Mouse (Mus musculus) forebrain, embryonic 10.5 days (tissue): ENCODE measurements around the gene Cnmd. TPM values are rescaled to one million over a fixed set of nuclear protein-coding genes. Genes with fewer than 3 reads are reported as not detected.

Experiments
- DNase-seq: peaks from one replicate; pipeline ENCODE4 v3.0.0-alpha.2; 2017; ENCODE audit warnings: low spot score; ENCODE audit errors: extremely low spot score
- H3K27ac ChIP-seq: fragments of 300-500 bp; sonication (generic); 2 replicates; pipeline ENCODE4 v1.5.1; 2016; ENCODE audit warnings: mild to moderate bottlenecking
- H3K27me3 ChIP-seq: fragments of 300-500 bp; sonication (generic); 2 replicates; pipeline ENCODE4 v1.6.1; 2016; ENCODE audit warnings: mild to moderate bottlenecking; ENCODE audit not compliant: poor library complexity, severe bottlenecking
- H3K36me3 ChIP-seq: fragments of 300-500 bp; sonication (generic); replicated peaks from 2 replicates; pipeline ENCODE4 v1.6.1; 2016; ENCODE audit warnings: mild to moderate bottlenecking, moderate library complexity
- H3K4me1 ChIP-seq: fragments of 300-500 bp; sonication (generic); 2 replicates; pipeline ENCODE4 v1.6.1; 2016
- H3K4me3 ChIP-seq: fragments of 300-500 bp; sonication (generic); 2 replicates; pipeline ENCODE4 v1.5.1; 2016; ENCODE audit warnings: mild to moderate bottlenecking, moderate library complexity
- H3K9me3 ChIP-seq: fragments of 300-500 bp; sonication (generic); 2 replicates; pipeline ENCODE4 v1.6.1; 2016; ENCODE audit warnings: mild to moderate bottlenecking, moderate library complexity
- WGBS: fragments of 180-500 bp; shearing (Covaris S2); methylation state at CpG from one replicate; pipeline ENCODE4 v1.1.7; 2016; 5-methylcytosine and 5-hydroxymethylcytosine counted together
- polyA plus RNA-seq: library from polyadenylated mRNA; unstranded; fragments of >200 nt; fragmentation: Nextera tagmentation; extraction: Ambion mirVana; gene quantifications from 2 replicates; pipeline ENCODE4 v1.2.1, GENCODE M21; 2016

The Cnmd gene
- polyA plus RNA-seq, 1 experiment from 2014 or later, result 1.7 TPM

DNA sequence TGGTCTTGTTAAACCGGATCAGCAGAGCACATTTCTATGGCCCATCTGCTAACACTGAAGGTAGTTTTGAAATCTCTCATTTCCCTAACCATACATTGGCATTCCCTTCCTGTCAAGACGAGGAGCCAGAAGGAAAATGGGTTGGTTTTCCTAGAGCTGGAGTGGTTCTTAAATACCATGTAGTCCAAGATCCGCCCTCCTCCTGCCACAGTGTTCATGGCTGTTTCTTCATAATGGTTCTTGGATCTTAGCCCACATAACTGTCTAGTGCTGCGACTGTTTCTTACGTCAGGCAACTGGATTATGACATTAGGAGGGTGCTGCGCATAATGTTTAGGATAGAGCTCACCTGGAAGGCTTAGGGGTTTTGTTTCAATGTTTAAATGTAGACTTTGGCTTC is 29.6 kb downstream of the Cnmd start:
- H3K36me3 ChIP-seq, result peaks cover 49% of the 10 kb centered on the region
- no peaks in the 10 kb centered on the region for H3K9me3 ChIP-seq
- H3K27me3 ChIP-seq, result no peaks in the 10 kb centered on the region
- no peak overlapping the region for H3K4me3 ChIP-seq
- no peak overlapping the region for H3K27ac ChIP-seq
- DNase-seq, result no peak
- WGBS, result 92% methylated on average over 6 of the region's 6 CpGs
- no peaks in the 10 kb centered on the region for H3K4me1 ChIP-seq

DNA sequence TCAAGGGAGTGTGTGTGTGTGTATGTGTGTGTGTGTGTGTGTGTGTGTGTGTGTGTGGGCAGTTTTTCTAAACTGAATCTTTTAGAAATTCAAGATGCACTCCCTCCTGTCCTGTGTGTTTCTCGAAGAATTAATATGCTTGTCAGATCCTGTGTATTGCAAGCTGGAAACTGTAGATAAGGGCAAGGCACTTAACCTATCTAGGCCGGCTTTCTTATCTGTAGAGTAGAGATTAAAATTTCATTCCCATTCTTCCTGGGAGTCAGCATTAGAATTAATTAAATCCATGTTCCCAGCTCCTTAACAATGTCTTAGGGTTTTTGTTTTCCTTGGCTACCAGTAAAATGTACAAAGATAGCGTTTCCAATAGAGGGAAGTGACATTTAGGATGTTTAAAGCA is 40.8 kb downstream of the Cnmd start:
- Histone ChIP-seq H3K27me3 (no peaks in the 10 kb centered on the region), H3K9me3 (no peaks in the 10 kb centered on the region), H3K4me3 (no peak overlapping the region), H3K27ac (no peak overlapping the region), H3K36me3 (peaks cover 86% of the 10 kb centered on the region), H3K4me1 (no peaks in the 10 kb centered on the region)
- no peak for DNase-seq
- 95% methylated on average over 3 of the region's 3 CpGs for WGBS

DNA sequence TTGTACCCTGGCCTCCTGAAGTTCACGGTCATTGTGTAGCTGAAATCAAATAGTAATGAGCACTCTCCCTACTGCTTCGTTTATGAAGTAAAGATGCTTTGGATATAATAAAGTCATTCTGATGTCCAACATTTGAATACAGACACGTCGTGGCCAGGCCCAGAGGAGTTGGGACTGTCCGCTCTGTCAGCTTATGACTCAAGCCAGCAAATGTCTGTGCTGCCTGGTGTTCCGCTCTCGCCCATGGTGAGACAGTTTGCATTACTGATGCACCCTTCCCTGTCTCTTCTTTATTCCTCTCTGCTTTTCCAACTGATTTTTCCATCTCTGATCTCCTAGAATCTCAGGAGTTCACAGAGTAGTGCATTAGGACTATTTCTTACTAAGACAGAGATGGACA is 42.2 kb downstream of the Cnmd start:
- H3K27ac ChIP-seq, result no peak overlapping the region
- WGBS, result 92% methylated on average over 7 of the region's 7 CpGs
- no peak overlapping the region for H3K4me3 ChIP-seq
- H3K9me3 ChIP-seq, result no peaks in the 10 kb centered on the region
- H3K36me3 ChIP-seq, result peaks cover 82% of the 10 kb centered on the region
- no peaks in the 10 kb centered on the region for H3K27me3 ChIP-seq
- no peak for DNase-seq
- no peaks in the 10 kb centered on the region for H3K4me1 ChIP-seq

DNA sequence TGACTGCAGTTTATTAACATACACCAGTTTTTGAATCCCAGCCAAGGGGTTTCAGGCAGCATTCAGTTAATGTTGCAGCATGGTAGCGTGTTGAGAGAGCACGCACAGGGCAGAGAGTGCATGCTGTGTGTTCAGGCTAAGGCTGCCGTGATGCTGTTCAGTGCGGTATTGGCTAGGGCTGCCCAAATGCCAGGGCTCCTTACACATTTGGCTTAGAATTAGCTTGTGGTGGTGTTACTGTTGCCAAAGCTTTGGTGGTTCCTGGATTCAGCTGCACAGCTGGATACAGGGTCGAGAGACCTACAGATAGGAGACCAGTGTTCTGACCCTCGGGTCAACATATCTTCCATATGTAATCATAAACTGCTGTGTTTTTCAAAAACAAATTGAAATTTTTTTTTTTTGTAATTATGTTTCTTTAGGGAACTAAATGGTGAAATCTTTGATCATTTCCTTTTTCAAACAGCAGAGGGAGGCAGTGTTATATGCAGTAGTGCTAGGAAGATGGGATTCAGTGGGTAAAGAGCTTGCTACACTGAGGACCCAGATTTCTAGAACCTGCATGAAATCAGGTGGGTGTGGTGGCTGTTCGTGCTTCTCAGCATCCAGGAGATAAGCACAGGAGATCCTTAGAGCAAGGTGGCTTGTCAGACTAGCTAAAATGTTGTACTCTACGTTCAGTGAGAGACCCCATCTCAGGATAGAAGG is 44.7 kb downstream of the Cnmd start:
- H3K4me3 ChIP-seq, result no peak overlapping the region
- no peak overlapping the region for H3K27ac ChIP-seq
- H3K36me3 ChIP-seq, result peaks cover 83% of the 10 kb centered on the region
- H3K9me3 ChIP-seq, result no peaks in the 10 kb centered on the region
- no peaks in the 10 kb centered on the region for H3K4me1 ChIP-seq
- 92% methylated on average over 8 of the region's 8 CpGs for WGBS
- no peak for DNase-seq
- no peaks in the 10 kb centered on the region for H3K27me3 ChIP-seq

DNA sequence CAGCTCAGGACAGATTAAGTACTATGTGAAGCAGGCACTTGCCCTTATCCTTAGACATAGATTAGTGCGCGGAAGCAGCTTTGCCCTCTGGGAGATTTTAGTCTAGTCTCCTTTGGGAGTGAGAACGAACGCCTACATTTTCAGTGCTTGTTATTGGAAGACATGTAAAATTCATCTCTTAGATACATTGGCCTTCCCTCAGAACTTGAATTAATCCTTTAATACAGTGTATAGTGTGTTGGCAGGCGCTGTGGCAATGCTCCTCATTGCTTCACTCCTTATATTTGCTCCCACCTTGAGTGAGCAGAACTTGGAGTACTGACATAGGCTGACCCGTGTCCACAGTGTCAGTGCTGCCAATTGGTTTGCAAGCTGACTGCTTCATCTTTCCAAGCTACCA is 53.7 kb downstream of the Cnmd start:
- no peak overlapping the region for H3K4me3 ChIP-seq
- no peaks in the 10 kb centered on the region for H3K9me3 ChIP-seq
- no peak for DNase-seq
- 96% methylated on average over 6 of the region's 6 CpGs for WGBS
- H3K27me3 ChIP-seq, result no peaks in the 10 kb centered on the region
- peaks cover 98% of the 10 kb centered on the region for H3K36me3 ChIP-seq
- no peak overlapping the region for H3K27ac ChIP-seq
- no peaks in the 10 kb centered on the region for H3K4me1 ChIP-seq

DNA sequence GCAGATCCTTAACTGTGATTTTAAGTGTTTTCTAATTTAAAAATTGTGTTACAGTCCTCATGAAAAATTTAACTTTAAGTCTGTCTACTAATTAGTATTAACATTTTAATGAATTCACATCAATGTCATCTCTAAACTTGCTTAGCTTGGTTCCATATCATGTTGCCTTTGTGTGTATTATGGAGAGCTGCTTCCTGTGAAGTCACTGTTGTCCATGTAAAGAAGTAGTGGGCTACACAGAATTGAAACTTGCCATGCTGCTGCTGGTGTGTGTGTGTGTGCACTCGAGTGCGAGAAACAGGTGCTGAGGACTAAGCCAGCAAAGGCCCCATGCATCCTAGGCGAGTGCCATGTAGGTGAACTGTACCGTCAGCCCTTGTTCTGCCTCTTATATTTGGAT is 54.6 kb downstream of the Cnmd start:
- no peak for DNase-seq
- Histone ChIP-seq H3K36me3 (peaks cover 98% of the 10 kb centered on the region), H3K27me3 (no peaks in the 10 kb centered on the region), H3K9me3 (no peaks in the 10 kb centered on the region), H3K4me3 (no peak overlapping the region), H3K4me1 (no peaks in the 10 kb centered on the region), H3K27ac (no peak overlapping the region)
- 96% methylated on average over 4 of the region's 4 CpGs for WGBS

DNA sequence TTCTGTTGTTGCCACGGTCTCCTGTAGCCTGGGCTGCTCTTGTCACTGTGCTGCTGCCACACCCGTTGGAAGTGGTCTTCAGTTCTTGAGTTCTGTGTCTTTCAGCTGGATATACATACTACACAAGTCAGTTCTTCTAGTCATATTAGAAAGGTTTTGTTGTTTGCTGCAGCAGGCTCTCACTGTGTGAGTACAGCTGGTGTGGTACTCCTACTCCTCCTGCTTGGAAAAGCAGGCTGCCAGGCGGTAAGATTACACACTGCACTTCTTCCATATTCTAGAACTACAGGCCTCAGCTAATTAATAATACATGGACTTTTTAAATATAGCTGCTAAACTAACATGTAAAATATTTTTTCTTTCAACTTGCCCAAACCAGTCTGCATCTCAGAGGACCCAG is 55.1 kb downstream of the Cnmd start:
- Histone ChIP-seq H3K27ac (no peak overlapping the region), H3K4me1 (no peaks in the 10 kb centered on the region), H3K4me3 (no peak overlapping the region), H3K9me3 (no peaks in the 10 kb centered on the region), H3K27me3 (no peaks in the 10 kb centered on the region), H3K36me3 (peaks cover 98% of the 10 kb centered on the region)
- WGBS, result 92% methylated on average over 3 of the region's 3 CpGs
- no peak for DNase-seq

DNA sequence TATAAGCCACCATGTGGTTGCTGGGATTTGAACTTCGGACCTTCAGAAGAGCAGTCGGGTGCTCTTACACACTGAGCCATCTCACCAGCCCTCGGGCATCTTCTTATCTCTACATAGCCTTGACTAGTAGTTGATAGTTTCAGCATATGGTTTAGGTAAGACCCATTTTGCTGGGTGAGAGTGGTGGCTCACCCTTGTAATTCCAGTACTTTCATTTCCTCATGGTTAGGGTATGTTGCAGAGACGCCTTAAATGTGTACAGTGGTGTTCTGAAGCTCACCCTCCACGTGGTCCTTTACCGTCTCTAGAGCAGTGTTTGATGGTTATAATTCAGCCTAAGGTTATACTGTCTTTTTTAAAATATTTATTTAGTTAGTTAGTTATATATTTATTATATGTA is 55.6 kb downstream of the Cnmd start:
- Histone ChIP-seq H3K4me1 (no peaks in the 10 kb centered on the region), H3K27me3 (no peaks in the 10 kb centered on the region)

DNA sequence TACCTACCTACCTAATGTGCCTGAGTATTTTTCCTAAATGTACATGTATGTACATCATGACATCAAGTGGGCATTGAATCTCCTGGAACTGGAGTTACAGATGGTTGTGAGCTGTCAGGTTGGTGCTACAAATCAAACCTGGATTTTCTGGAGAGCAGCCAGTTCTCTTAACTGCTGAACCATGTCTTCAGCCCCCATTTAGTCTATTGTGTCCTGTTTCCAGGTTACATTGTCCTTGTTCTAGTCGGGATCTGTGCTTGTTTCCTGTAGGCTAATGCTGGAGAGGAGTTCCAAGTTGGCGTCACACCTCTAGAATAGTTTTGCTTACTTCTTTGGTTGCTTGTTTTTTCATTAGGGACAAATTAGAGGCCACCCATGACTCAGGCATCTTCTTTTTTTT is 56.1 kb downstream of the Cnmd start:
- Histone ChIP-seq H3K27ac (no peak overlapping the region), H3K27me3 (no peaks in the 10 kb centered on the region), H3K9me3 (no peaks in the 10 kb centered on the region), H3K36me3 (peaks cover 98% of the 10 kb centered on the region), H3K4me1 (no peaks in the 10 kb centered on the region), H3K4me3 (no peak overlapping the region)
- 89% methylated on average over 2 of the region's 2 CpGs for WGBS
- DNase-seq, result no peak

More for the DNA sequence above, 55.6 kb downstream of the Cnmd start:
- Histone ChIP-seq H3K4me3 (no peak overlapping the region), H3K9me3 (no peaks in the 10 kb centered on the region), H3K27ac (no peak overlapping the region), H3K36me3 (peaks cover 98% of the 10 kb centered on the region)
- DNase-seq, result no peak
- 94% methylated on average over 6 of the region's 6 CpGs for WGBS

DNA sequence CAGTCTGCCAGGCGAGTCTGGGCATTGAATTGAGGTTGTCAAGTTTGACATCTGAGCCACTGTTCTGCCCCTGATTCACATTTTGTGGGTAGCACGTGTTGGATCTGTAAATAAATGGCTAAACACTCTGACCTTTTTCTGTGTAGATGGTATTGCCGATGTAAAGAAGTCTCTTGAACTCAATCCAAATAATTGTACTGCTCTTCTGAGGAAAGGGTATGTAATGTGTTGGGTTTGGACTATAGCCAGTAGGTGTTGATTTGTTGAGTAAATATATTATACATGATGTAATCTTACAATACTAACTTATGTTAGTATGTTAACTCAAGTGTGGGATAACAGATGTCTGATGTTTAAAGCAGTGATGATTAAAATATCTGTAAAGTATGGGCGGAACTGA is 65.4 kb downstream of the Cnmd start:
- H3K27me3 ChIP-seq, result no peaks in the 10 kb centered on the region
- DNase-seq, result no peak
- WGBS, result 87% methylated on average over 4 of the region's 4 CpGs
- H3K4me3 ChIP-seq, result no peak overlapping the region
- H3K9me3 ChIP-seq, result no peaks in the 10 kb centered on the region
- no peaks in the 10 kb centered on the region for H3K4me1 ChIP-seq
- peaks cover 86% of the 10 kb centered on the region for H3K36me3 ChIP-seq
- no peak overlapping the region for H3K27ac ChIP-seq

DNA sequence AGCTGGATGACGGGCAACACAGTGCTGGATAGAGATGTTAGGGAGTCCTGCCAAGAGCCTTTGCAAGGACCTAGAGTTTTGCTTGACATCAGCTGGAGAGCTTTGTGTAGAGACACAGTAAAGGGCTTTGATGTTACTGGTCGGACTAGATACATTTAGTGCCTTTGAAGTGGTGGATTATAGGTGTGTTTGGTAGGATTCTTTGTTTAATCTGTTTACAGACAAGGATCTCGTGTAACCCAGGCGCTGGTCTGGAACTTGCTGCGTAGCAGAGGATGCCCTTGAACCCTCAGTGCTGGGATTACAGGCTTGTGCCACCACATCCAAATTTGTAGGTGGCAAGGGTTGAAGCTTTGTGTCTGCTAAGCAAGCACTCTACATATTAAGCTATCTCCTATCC is 67.9 kb downstream of the Cnmd start:
- Histone ChIP-seq H3K4me3 (no peak overlapping the region), H3K27ac (no peak overlapping the region), H3K36me3 (peaks cover 84% of the 10 kb centered on the region), H3K27me3 (no peaks in the 10 kb centered on the region), H3K4me1 (peaks cover 10% of the 10 kb centered on the region), H3K9me3 (no peaks in the 10 kb centered on the region)
- DNase-seq, result no peak
- 89% methylated on average over 5 of the region's 5 CpGs for WGBS

DNA sequence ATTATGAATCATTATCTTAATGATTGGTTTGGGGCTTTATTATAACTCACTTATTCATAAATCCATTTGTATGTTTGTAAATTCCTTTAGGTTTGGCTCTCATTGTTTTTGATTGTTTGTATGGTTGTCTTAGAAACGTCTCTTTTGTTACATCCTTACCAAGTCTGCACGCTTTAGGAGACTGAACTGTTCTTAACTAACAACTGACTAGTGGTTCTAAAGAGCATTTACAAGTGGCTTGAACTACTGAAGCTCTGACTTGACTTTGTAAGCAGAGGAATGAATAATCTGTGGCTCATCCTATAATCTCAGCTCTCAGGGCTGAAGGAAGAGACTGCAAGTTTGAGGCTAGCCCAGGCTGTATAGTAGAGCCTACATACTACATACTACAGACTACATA is 70.4 kb downstream of the Cnmd start:
- WGBS, result 95% methylated on average over 2 of the region's 2 CpGs
- H3K9me3 ChIP-seq, result no peaks in the 10 kb centered on the region
- peaks cover 23% of the 10 kb centered on the region for H3K4me1 ChIP-seq
- H3K36me3 ChIP-seq, result peaks cover 59% of the 10 kb centered on the region
- H3K27me3 ChIP-seq, result no peaks in the 10 kb centered on the region
- DNase-seq, result no peak
- no peak overlapping the region for H3K27ac ChIP-seq
- no peak overlapping the region for H3K4me3 ChIP-seq

DNA sequence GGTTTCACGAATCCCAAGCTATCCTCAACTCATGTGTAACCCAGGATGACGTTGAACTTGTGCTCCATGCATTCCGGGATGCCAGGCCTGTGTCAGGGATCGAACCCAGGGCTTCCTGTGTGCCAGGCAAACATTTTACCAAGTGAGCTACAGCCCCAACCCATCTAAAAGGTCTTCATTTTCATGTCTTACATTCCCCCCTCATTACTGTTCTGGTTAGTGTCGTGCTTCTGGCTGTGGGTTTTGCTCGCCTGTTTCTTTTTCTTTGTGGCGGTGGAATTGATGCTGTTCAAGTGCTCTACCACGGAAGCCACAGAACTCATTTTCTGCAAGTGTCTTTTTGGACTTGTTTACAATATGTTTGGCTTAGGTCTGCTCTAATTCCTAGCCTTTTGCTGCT is 71.1 kb downstream of the Cnmd start:
- no peaks in the 10 kb centered on the region for H3K27me3 ChIP-seq
- peaks cover 30% of the 10 kb centered on the region for H3K4me1 ChIP-seq
- no peak overlapping the region for H3K4me3 ChIP-seq
- WGBS, result 93% methylated on average over 8 of the region's 8 CpGs
- peaks cover 52% of the 10 kb centered on the region for H3K36me3 ChIP-seq
- no peak overlapping the region for H3K27ac ChIP-seq
- no peak for DNase-seq
- H3K9me3 ChIP-seq, result no peaks in the 10 kb centered on the region

DNA sequence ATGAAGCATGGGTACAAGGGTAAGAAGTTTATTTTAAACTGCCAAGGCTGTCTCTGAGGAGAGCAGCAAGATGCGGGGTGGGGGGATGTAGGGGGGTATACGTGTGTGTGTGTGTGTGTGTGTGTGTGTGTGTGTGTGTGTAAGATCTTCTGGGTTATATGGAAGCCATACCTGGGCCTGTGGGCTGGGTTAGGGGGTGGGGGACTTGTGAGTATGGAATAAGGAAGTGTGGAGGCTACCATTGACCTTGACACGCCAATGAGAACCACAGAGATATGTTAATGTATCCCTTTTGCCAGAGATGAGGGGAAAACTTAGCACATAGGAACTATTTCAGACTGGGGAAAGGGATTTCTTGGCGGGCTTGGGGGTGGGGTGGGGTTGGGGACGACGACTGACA is 72.6 kb downstream of the Cnmd start:
- H3K4me3 ChIP-seq, result peak overlapping the region; percentile 76; the same call in 1 of the 2 replicates
- H3K4me1 ChIP-seq, result peaks cover 31% of the 10 kb centered on the region
- peaks cover 38% of the 10 kb centered on the region for H3K36me3 ChIP-seq
- H3K27me3 ChIP-seq, result no peaks in the 10 kb centered on the region
- H3K27ac ChIP-seq, result no peak overlapping the region
- WGBS, result 91% methylated on average over 6 of the region's 6 CpGs
- DNase-seq, result no peak
- no peaks in the 10 kb centered on the region for H3K9me3 ChIP-seq
